ENCODE assay signal across 15 mouse cellular contexts in genomic region chrX:166801017-166801416, GRCm38 (mm10).
DNase-seq lines count a peak whose midpoint lies in the region; ATAC-seq and TF ChIP-seq lines count a peak whose summit lies in the region.
"Had no signal": no experiment of that assay in that cellular context is flagged by ENCODE, and none has a peak within 500 bp of the region (broad histone marks: within the 10 kb centered on the region; RNA-seq: fewer than 3 reads in every experiment).

No protein-coding gene starts in this region.

- ATAC-seq in forebrain, embryonic 11.5 days (replicated peaks; ENCODE audit: low FRiP score): peak; percentile 59; the same call in 1 of the 2 replicates
- no peak for ATAC-seq in forebrain, embryonic 12.5 days (ENCODE audit: low FRiP score)
- ATAC-seq in hindbrain, embryonic 12.5 days (ENCODE audit: low FRiP score): peak; percentile 38; the same call in 1 of the 2 replicates
- no peak for ATAC-seq in midbrain, postnatal 0 days (ENCODE audit: low FRiP score)
- no peak for ATAC-seq in kidney, embryonic 15.5 days (replicated peaks; ENCODE audit: low FRiP score)

- H3K27ac ChIP-seq in forebrain, embryonic 11.5 days (ENCODE audit: low read depth, low read length): no peak overlapping the region
- no peak overlapping the region for H3K27ac ChIP-seq in forebrain, embryonic 12.5 days
- no peak overlapping the region for H3K27ac ChIP-seq in hindbrain, embryonic 12.5 days
- H3K27ac ChIP-seq in midbrain, postnatal 0 days (ENCODE audit: low read depth, low read length): no peak overlapping the region
- H3K27ac ChIP-seq in kidney, embryonic 15.5 days: no peak overlapping the region
- H3K27ac ChIP-seq in left cerebral cortex, adult 2 months: no peak overlapping the region
- H3K27ac ChIP-seq: limb, embryonic 13.5 days; liver, embryonic 15.5 days had no signal

- DNase-seq in forebrain, embryonic 11.5 days (ENCODE audit: low spot score): no peak
- peak; percentile 51 for DNase-seq in embryo, embryonic 10.5 days (ENCODE audit: low spot score)
- DNase-seq in midbrain, postnatal 0 days (ENCODE audit: low spot score): peak; percentile 29
- DNase-seq in left cerebral cortex, adult 2 months (ENCODE audit: extremely low spot score in 1 of 2, low spot score in 2 of 2): no peak
- DNase-seq in kidney, postnatal 36 days: no peak
- DNase-seq: adrenal gland, postnatal 25 days; cerebellum, adult 9-11 months; kidney, adult 2 months; lung, postnatal 14 days had no signal

- no peak overlapping the region for H3K4me3 ChIP-seq in forebrain, embryonic 11.5 days (ENCODE audit: low read depth, low read length)
- H3K4me3 ChIP-seq in forebrain, embryonic 12.5 days (replicated peaks): no peak overlapping the region
- no peak overlapping the region for H3K4me3 ChIP-seq in hindbrain, embryonic 12.5 days
- H3K4me3 ChIP-seq in midbrain, postnatal 0 days (ENCODE audit: low read depth, low read length): no peak overlapping the region
- H3K4me3 ChIP-seq in kidney, embryonic 15.5 days (replicated peaks): no peak overlapping the region
- no peak overlapping the region for H3K4me3 ChIP-seq in left cerebral cortex, adult 2 months
- H3K4me3 ChIP-seq: heart, embryonic 12.5 days; limb, embryonic 13.5 days; liver, embryonic 15.5 days had no signal

- H3K4me2 ChIP-seq in forebrain, embryonic 11.5 days (ENCODE audit: low read depth, low read length, severe bottlenecking): no peak overlapping the region
- H3K4me2 ChIP-seq in forebrain, embryonic 12.5 days: no peak overlapping the region
- H3K4me2 ChIP-seq in hindbrain, embryonic 12.5 days (replicated peaks): no peak overlapping the region
- no peak overlapping the region for H3K4me2 ChIP-seq in midbrain, postnatal 0 days (ENCODE audit: low read depth, low read length, poor library complexity, severe bottlenecking)
- no peak overlapping the region for H3K4me2 ChIP-seq in kidney, embryonic 15.5 days
- H3K4me2 ChIP-seq: heart, embryonic 12.5 days; limb, embryonic 13.5 days; liver, embryonic 15.5 days had no signal

- intact Hi-C loops in left cerebral cortex, adult 2 months (cut with DNase I): no loop called here

- no peaks in the 10 kb centered on the region for H3K36me3 ChIP-seq in forebrain, embryonic 11.5 days (ENCODE audit: control insufficient read depth, insufficient read depth, low read length)
- H3K36me3 ChIP-seq in forebrain, embryonic 12.5 days (replicated peaks): no peaks in the 10 kb centered on the region
- no peaks in the 10 kb centered on the region for H3K36me3 ChIP-seq in hindbrain, embryonic 12.5 days
- no peaks in the 10 kb centered on the region for H3K36me3 ChIP-seq in midbrain, postnatal 0 days (ENCODE audit: insufficient read depth, low read length)
- no peaks in the 10 kb centered on the region for H3K36me3 ChIP-seq in kidney, embryonic 15.5 days
- H3K36me3 ChIP-seq: heart, embryonic 12.5 days; limb, embryonic 13.5 days; liver, embryonic 15.5 days had no signal

- 0 out of 2 replicates have a peak, but pooled peaks cover 2% of the 10 kb centered on the region for H3K4me1 ChIP-seq in forebrain, embryonic 11.5 days (replicated peaks; ENCODE audit: control insufficient read depth, insufficient read depth, low read length)
- H3K4me1 ChIP-seq in forebrain, embryonic 12.5 days: peaks cover 6% of the 10 kb centered on the region; the same call in 1 of the 2 replicates
- no peaks in the 10 kb centered on the region for H3K4me1 ChIP-seq in hindbrain, embryonic 12.5 days
- no peaks in the 10 kb centered on the region for H3K4me1 ChIP-seq in midbrain, postnatal 0 days (ENCODE audit: insufficient read depth, low read length)
- H3K4me1 ChIP-seq in kidney, embryonic 15.5 days: no peaks in the 10 kb centered on the region
- H3K4me1 ChIP-seq: heart, embryonic 12.5 days; limb, embryonic 13.5 days; liver, embryonic 15.5 days had no signal

- 51% methylated on average over 2 of the region's 2 CpGs for WGBS in forebrain, embryonic 11.5 days
- 52% methylated on average over 2 of the region's 2 CpGs for WGBS in forebrain, embryonic 12.5 days
- WGBS in hindbrain, embryonic 12.5 days: 60% methylated on average over 2 of the region's 2 CpGs
- 48% methylated on average over 2 of the region's 2 CpGs for WGBS in midbrain, postnatal 0 days
- 89% methylated on average over 2 of the region's 2 CpGs for WGBS in kidney, embryonic 15.5 days

- H3K27me3 ChIP-seq in forebrain, embryonic 11.5 days (ENCODE audit: control insufficient read depth, insufficient read depth, low read length): peaks cover 6% of the 10 kb centered on the region
- peaks cover 44% of the 10 kb centered on the region for H3K27me3 ChIP-seq in forebrain, embryonic 12.5 days
- H3K27me3 ChIP-seq in hindbrain, embryonic 12.5 days: peaks cover 18% of the 10 kb centered on the region
- peaks cover 4% of the 10 kb centered on the region; the same call in 1 of the 2 replicates for H3K27me3 ChIP-seq in midbrain, postnatal 0 days (ENCODE audit: insufficient read depth, low read length)
- H3K27me3 ChIP-seq in kidney, embryonic 15.5 days: peaks cover 30% of the 10 kb centered on the region
- H3K27me3 ChIP-seq: heart, embryonic 12.5 days had no signal

- H3K9me3 ChIP-seq in forebrain, embryonic 11.5 days (ENCODE audit: control insufficient read depth, low read length): no peaks in the 10 kb centered on the region
- no peaks in the 10 kb centered on the region for H3K9me3 ChIP-seq in forebrain, embryonic 12.5 days
- no peaks in the 10 kb centered on the region for H3K9me3 ChIP-seq in hindbrain, embryonic 12.5 days (replicated peaks)
- no peaks in the 10 kb centered on the region for H3K9me3 ChIP-seq in midbrain, postnatal 0 days (ENCODE audit: low read length)
- no peaks in the 10 kb centered on the region for H3K9me3 ChIP-seq in kidney, embryonic 15.5 days (replicated peaks)
- H3K9me3 ChIP-seq: heart, embryonic 12.5 days; limb, embryonic 13.5 days; liver, embryonic 15.5 days had no signal

- H3K9ac ChIP-seq in forebrain, embryonic 11.5 days (ENCODE audit: low read length): no peak overlapping the region
- no peak overlapping the region for H3K9ac ChIP-seq in forebrain, embryonic 12.5 days
- H3K9ac ChIP-seq in hindbrain, embryonic 12.5 days: no peak overlapping the region
- no peak overlapping the region for H3K9ac ChIP-seq in midbrain, postnatal 0 days (replicated peaks; ENCODE audit: low read length, poor library complexity, severe bottlenecking)
- H3K9ac ChIP-seq in kidney, embryonic 15.5 days: no peak overlapping the region
- H3K9ac ChIP-seq: heart, embryonic 12.5 days; limb, embryonic 13.5 days; liver, embryonic 15.5 days had no signal

- no peak for TF ChIP-seq CTCF in midbrain, postnatal 0 days (IDR thresholded peaks at IDR 0.05)
- no peak for TF ChIP-seq CTCF in left cerebral cortex, adult 2 months (IDR thresholded peaks at IDR 0.05)

Comparison
In these comparisons a context has a peak if more than half of its experiments do, and no peak if none do; other contexts are left out.
1. ATAC-seq: peak in forebrain, embryonic 11.5 days (single experiment) and hindbrain, embryonic 12.5 days (single experiment); none in forebrain, embryonic 12.5 days (single experiment), midbrain, postnatal 0 days (single experiment) and kidney, embryonic 15.5 days (single experiment).
2. DNase-seq: peak in embryo, embryonic 10.5 days (single experiment) and midbrain, postnatal 0 days (single experiment); none in forebrain, embryonic 11.5 days (single experiment), left cerebral cortex, adult 2 months (0 of 2) and kidney, postnatal 36 days (0 of 2).